Mouse (Mus musculus) mouse trophoblast stem cell (cell line): ENCODE measurements around the gene Clp1.

Experiments
- in situ Hi-C, 2 experiments: fragments of 300-500 bp; cut with MseI, MboI; formaldehyde crosslinking; loops; 2 replicates in 1 of 2; 3 replicates in 1 of 2; pipeline ENCODE4 v1.15.1; 2025

Gene Clp1

GRCm38 (mm10) chr2:84727172-84727858, at the start of gene Clp1:
Gene Clp1, minus strand, starts transcription at chr2:84727350.
- in situ Hi-C loops, result no loop called here

- in situ Hi-C loops, result no loop called here
Measured at GRCm38 (mm10) chr2:84775665-84776064, 48.5 kb upstream of the Clp1 start.

GRCm38 (mm10) chr2:84775241-84775640, 48.1 kb upstream of the Clp1 start, which contains the start of gene Serping1:
Gene Serping1, minus strand, starts transcription at chr2:84775444.
- in situ Hi-C loops, result no loop called here

GRCm38 (mm10) chr2:84774751-84775150, 47.6 kb upstream of the Clp1 start:
- in situ Hi-C loops, result no loop called here

DNA sequence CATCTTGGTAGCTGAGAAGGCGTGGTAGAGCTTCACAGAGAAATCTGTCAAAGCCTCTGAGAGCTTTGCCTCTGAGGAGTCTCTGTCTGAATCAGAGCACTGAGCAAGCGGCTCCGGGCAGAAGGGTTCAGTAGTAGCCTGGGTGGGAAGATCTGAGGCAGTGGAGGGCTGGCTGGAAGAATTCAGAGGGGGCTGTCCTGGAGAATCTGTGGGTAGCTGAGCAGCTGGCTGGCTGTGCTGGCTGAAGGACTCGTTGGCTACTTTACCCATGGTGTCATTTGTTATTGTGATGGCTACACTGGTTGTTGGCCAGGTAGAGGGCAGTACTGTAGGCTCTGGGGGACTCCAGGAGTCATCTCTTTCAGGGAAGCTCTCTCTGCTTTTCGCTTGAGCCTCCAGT, 46.0 kb upstream of the Clp1 start:
- in situ Hi-C loops, result no loop called here

- in situ Hi-C loops, result no loop called here
Measured at GRCm38 (mm10) chr2:84772454-84772853, 45.3 kb upstream of the Clp1 start.

GRCm38 (mm10) chr2:84770501-84770900, 43.4 kb upstream of the Clp1 start:
- in situ Hi-C loops, result no loop called here

DNA sequence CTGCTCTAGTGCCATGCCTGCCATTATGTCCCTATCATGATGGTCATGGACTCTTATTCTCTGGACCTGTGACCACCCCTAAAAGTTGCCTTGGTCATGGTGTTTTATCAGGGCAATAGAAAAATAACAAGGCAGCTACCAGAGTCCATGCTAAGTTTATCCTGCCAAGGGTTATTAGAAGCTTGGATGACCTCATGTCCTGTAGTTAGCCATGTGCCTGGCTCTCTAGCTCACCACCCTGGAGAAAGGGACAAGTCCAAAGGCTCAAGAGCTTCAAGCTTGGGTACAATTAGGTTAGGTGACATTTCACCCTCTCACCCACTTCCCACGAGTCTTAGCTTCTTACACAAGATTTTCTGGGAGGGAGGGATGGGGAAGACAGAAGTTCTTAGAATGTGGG, 35.7 kb upstream of the Clp1 start:
- in situ Hi-C loops, result no loop called here

GRCm38 (mm10) chr2:84762295-84762694, 35.1 kb upstream of the Clp1 start:
- in situ Hi-C loops, result no loop called here

DNA sequence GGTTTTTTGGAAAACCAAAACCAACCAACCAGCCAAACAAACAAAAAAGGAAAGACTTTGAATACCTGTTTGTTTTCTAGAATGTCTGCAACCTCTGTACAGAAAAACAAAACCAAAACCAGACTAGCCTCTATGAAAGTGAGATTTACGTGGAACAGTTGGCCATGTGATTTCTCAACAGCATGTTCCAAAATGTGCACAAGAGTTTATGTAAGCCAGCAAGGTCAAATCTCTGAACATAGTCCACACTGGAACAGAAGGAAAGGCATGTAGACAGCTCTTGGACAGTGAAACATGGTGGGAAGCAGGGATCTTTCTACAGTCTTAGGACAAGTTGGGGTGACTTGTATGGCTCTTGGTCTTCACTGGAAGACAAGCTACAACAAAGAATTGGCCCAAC, 34.7 kb upstream of the Clp1 start:
- in situ Hi-C loops, result no loop called here

- in situ Hi-C loops, result no loop called here
Measured at GRCm38 (mm10) chr2:84761309-84761708, 34.2 kb upstream of the Clp1 start.

DNA sequence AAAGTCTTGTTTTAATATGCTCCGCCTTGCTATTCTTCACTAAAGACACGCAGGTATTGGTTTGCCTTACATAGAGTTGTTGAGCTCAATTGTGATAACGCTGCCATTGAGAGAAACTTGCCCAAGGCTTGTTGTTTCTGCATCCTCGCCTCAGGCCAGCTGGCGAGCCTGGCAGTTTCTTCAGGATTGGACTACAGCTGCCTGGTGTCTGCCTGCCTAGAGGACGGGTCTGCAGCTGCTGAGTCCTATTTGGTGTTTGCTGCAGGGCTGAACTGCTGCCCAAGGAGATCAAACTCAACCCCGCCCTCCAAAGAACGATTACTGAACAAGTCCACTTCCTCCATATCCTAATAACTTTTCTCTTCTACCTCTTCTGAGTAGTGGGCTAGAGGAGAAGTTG, 33.6 kb upstream of the Clp1 start:
- in situ Hi-C loops, result no loop called here

GRCm38 (mm10) chr2:84758542-84759127, 31.5 kb upstream of the Clp1 start:
- in situ Hi-C loops, result no loop called here

GRCm38 (mm10) chr2:84757026-84757682, 30.0 kb upstream of the Clp1 start:
- in situ Hi-C loops, result no loop called here

- in situ Hi-C loops, result no loop called here
Measured at GRCm38 (mm10) chr2:84756245-84756644, 29.1 kb upstream of the Clp1 start.

GRCm38 (mm10) chr2:84750115-84750514, 23.0 kb upstream of the Clp1 start:
- in situ Hi-C loops, result no loop called here

DNA sequence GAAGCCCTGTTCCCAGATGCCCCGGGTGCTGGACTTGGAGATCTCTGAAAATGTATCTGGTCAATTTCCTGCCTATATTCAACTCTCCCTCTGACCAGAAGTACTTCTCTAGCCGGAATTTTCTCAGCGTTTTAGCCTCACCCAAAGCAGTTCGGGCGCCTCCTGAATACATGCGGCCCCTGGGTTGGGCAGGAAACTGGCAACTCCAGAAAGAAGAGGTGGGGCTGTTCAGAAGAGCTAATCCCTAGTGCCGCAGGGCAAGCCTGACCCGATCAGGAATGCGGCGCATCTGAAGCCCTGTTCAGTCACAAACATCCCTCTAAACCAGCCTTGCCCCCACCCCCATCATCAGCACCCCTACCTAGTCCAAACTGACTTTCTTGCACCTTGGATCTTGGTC, 17.0 kb upstream of the Clp1 start:
- in situ Hi-C loops, result no loop called here

GRCm38 (mm10) chr2:84743561-84743960, 16.4 kb upstream of the Clp1 start, which contains the start of gene Gm19426:
Gene Gm19426, minus strand, starts transcription at chr2:84743655.
- in situ Hi-C loops, result no loop called here

- in situ Hi-C loops, result no loop called here
Measured at GRCm38 (mm10) chr2:84742451-84743283, 15.5 kb upstream of the Clp1 start.

GRCm38 (mm10) chr2:84741841-84742450, 14.8 kb upstream of the Clp1 start:
- in situ Hi-C loops, result no loop called here

DNA sequence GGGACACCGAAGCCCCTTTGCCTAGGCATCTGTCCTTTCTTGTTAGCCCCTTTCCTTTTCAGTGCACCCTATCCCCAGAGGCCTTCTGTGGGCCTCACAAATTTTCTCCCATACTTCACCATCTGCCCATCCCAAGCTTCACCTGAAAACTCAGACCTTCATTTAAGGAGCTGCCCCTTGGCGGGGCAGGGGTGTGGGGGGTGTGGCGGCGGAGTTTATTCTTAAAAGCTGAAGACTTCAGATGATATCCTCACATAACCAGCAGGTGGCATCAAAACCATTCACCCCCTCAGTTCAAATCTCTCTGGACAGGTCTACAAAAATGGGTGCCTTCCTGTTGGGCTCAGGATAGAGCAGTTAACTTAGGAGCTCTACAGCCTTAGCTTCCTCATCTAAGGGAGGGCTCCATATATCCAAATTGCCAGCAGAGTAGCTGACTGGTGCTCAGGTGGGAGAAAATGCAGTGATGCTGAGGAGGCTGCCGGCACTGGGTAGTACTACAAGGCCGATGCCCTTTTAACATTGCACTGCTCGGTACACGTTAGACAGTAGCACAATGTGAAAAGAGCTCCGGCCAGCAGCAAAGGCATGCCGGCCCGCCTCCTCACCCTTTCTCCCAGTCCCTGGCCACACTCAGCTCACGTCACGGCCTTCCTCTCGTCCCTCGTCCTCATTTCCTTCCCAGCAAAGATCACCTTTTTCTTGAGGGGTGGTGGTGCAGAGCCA, 13.6 kb upstream of the Clp1 start:
- in situ Hi-C loops, result no loop called here
